Mouse (Mus musculus): ENCODE data around the gene Tlk1. TPM values are rescaled to one million over a fixed set of nuclear protein-coding genes. Genes with fewer than 3 reads are reported as not detected.

Gene Tlk1
- 9.4 TPM for polyA plus RNA-seq (2012; fragmentation: generic; extraction: Trizol)

DNA sequence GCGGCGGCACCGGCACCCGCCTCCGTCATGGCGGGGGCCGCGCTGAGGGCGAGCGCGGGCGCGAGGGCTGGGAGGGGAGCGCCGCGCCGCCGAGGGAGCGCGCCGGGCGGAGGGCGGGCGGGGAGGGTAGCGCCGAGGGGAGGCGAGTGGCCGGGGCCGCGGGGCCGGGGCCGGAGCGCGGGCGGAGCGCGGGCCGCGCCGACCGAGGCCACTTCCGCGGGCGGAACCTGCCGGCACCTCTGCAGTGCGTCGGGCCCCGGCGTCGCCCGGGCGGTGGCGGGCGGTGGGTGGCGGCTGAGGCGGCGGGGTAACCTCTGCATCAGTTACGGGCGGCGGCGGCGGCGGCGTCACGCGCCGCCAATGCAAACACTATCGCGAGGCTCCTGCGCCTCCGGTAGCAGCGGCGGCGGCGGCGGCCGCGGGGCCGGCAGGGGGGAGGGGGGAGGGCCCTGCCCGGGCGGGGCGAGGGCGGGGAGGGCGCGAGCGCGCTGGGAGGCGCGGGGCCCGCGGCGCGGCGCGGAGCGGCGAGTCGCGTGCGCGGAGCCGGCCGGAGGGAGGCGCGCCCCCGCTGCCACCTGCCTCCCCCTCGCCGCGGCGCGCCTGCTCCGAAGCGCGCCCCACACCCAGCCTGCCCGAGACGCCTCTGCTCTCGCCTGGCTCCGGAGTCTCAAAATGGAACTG lies at the start of gene Tlk1:
TSS of gene Tlk1 (minus strand) at position 358 of the 681 bp plus-strand sequence.
- no peaks in the 10 kb centered on the region for H3K36me3 ChIP-seq (ENCODE audit: control insufficient read depth, insufficient read depth)
- peak within 1 kb of the TSS; percentile 92 for H3ac ChIP-seq (ENCODE audit: control insufficient read depth, insufficient read length)
- H3K27me3 ChIP-seq (ENCODE audit: control insufficient read depth, insufficient read depth, insufficient read length): no peaks in the 10 kb centered on the region
- H3K79me2 ChIP-seq (ENCODE audit: control insufficient read depth, insufficient read depth): peaks cover 41% of the 10 kb centered on the region
- H3K4me3 ChIP-seq: peak within 1 kb of the TSS; percentile 48
- H3K4me2 ChIP-seq (ENCODE audit: low read depth): peak within 1 kb of the TSS; percentile 93
- no peak for TF ChIP-seq USF1 (IDR thresholded peaks at IDR 0.05; ENCODE audit: low read depth)
- no peak for TF ChIP-seq MAX (IDR thresholded peaks at IDR 0.05; ENCODE audit: low read depth)
- TF ChIP-seq MYOG (IDR thresholded peaks at IDR 0.05; ENCODE audit: control insufficient read depth in 1 of 3, insufficient read depth in 1 of 3, insufficient read length in 2 of 3, low read depth in 2 of 3): peak in 2 of 3 experiments; percentile 69 to 80
- no peak for TF ChIP-seq TCF12 (IDR thresholded peaks at IDR 0.05; ENCODE audit: insufficient read depth, poor library complexity, severe bottlenecking)
- TF ChIP-seq CEBPB (IDR thresholded peaks at IDR 0.05; ENCODE audit: insufficient read depth, poor library complexity, severe bottlenecking): no peak
- peak; percentile 21 for TF ChIP-seq TCF3 (IDR thresholded peaks at IDR 0.05; ENCODE audit: insufficient read length, low read depth)
- TF ChIP-seq POLR2A (IDR thresholded peaks at IDR 0.05; ENCODE audit: insufficient read length, low read depth): peak; percentile 54
- TF ChIP-seq POLR2AphosphoS2 (IDR thresholded peaks at IDR 0.05; ENCODE audit: insufficient read length, low read depth): peak; percentile 56
- TF ChIP-seq MYOD1 (IDR thresholded peaks at IDR 0.05; ENCODE audit: control insufficient read depth in 1 of 3, insufficient read length in 2 of 3, low read depth in 2 of 3): peak in 2 of 3 experiments; percentile 72 to 93
- no peak for TF ChIP-seq E2F4 (IDR thresholded peaks at IDR 0.05; ENCODE audit: insufficient read depth)

DNA sequence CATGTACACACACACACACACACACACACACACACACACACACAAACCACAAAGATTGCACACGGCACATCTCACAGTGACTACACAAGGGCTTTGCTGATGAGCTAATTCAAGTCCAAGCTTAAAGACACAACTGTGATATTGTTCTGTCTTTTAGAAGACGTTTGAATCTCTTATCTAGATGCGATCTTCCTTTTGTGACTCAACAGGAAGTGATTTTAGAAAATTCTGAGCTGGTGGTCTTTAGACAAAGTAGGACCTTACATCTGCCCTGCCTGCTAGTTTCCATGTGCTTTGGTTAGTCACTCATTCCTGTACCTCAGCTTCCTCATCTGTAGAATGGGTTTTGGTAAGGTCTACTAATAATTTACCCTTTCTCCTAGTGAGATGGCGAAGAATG lies 49.6 kb upstream of the Tlk1 start:
- TF ChIP-seq MYOG (IDR thresholded peaks at IDR 0.05; ENCODE audit: control insufficient read depth in 1 of 3, insufficient read depth in 1 of 3, insufficient read length in 2 of 3, low read depth in 2 of 3) (no peak), MYOD1 (IDR thresholded peaks at IDR 0.05; ENCODE audit: control insufficient read depth in 1 of 3, insufficient read length in 2 of 3, low read depth in 2 of 3) (no peak), TCF3 (IDR thresholded peaks at IDR 0.05; ENCODE audit: insufficient read length, low read depth) (no peak), POLR2A (IDR thresholded peaks at IDR 0.05; ENCODE audit: insufficient read length, low read depth) (no peak), REST (IDR thresholded peaks at IDR 0.05; ENCODE audit: insufficient read depth, insufficient read length) (no peak), USF1 (IDR thresholded peaks at IDR 0.05; ENCODE audit: low read depth) (no peak), SRF (IDR thresholded peaks at IDR 0.05; ENCODE audit: control insufficient read depth, insufficient read length, low read depth) (no peak), CEBPB (IDR thresholded peaks at IDR 0.05; ENCODE audit: insufficient read depth, poor library complexity, severe bottlenecking) (no peak), E2F4 (IDR thresholded peaks at IDR 0.05; ENCODE audit: insufficient read depth) (no peak), POLR2AphosphoS2 (IDR thresholded peaks at IDR 0.05; ENCODE audit: insufficient read length, low read depth) (no peak), MAX (IDR thresholded peaks at IDR 0.05; ENCODE audit: low read depth) (no peak), TCF12 (IDR thresholded peaks at IDR 0.05; ENCODE audit: insufficient read depth, poor library complexity, severe bottlenecking) (no peak)
- Histone ChIP-seq H3ac (ENCODE audit: control insufficient read depth, insufficient read length) (no peak overlapping the region), H3K36me3 (ENCODE audit: control insufficient read depth, insufficient read depth) (no peaks in the 10 kb centered on the region), H3K27me3 (ENCODE audit: control insufficient read depth, insufficient read depth, insufficient read length) (peaks cover 3% of the 10 kb centered on the region), H3K4me2 (ENCODE audit: low read depth) (no peak overlapping the region), H3K79me2 (ENCODE audit: control insufficient read depth, insufficient read depth) (no peaks in the 10 kb centered on the region), H3K4me3 (no peak overlapping the region)

DNA sequence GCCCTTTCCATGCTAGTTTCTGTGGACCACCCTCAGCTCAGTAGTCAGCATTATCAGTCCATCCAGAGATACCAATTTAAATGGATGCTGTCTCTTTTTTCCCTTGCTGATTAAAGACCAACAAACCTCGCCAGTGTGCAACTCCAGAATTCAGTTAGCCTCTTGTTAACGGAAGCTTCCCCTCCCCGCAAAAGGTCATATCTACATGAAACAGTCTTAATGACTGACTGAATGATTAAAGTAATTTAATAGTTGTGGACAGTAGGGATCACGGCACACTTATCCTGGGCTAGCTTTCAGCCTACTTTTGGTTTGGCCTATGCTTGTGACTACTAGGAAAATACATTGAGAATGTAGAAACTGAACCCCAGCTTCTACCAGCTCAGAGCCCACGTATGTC lies 47.6 kb upstream of the Tlk1 start:
- Histone ChIP-seq H3K36me3 (ENCODE audit: control insufficient read depth, insufficient read depth) (no peaks in the 10 kb centered on the region), H3K79me2 (ENCODE audit: control insufficient read depth, insufficient read depth) (no peaks in the 10 kb centered on the region), H3K4me2 (ENCODE audit: low read depth) (no peak overlapping the region), H3ac (ENCODE audit: control insufficient read depth, insufficient read length) (no peak overlapping the region), H3K27me3 (ENCODE audit: control insufficient read depth, insufficient read depth, insufficient read length) (peaks cover 3% of the 10 kb centered on the region), H3K4me3 (no peak overlapping the region)
- TF ChIP-seq MAX (IDR thresholded peaks at IDR 0.05; ENCODE audit: low read depth) (no peak), CEBPB (IDR thresholded peaks at IDR 0.05; ENCODE audit: insufficient read depth, poor library complexity, severe bottlenecking) (no peak), MYOD1 (IDR thresholded peaks at IDR 0.05; ENCODE audit: control insufficient read depth in 1 of 3, insufficient read length in 2 of 3, low read depth in 2 of 3) (no peak), POLR2AphosphoS2 (IDR thresholded peaks at IDR 0.05; ENCODE audit: insufficient read length, low read depth) (no peak), TCF3 (IDR thresholded peaks at IDR 0.05; ENCODE audit: insufficient read length, low read depth) (no peak), MYOG (IDR thresholded peaks at IDR 0.05; ENCODE audit: control insufficient read depth in 1 of 3, insufficient read depth in 1 of 3, insufficient read length in 2 of 3, low read depth in 2 of 3) (no peak), USF1 (IDR thresholded peaks at IDR 0.05; ENCODE audit: low read depth) (no peak), REST (IDR thresholded peaks at IDR 0.05; ENCODE audit: insufficient read depth, insufficient read length) (no peak), POLR2A (IDR thresholded peaks at IDR 0.05; ENCODE audit: insufficient read length, low read depth) (no peak), TCF12 (IDR thresholded peaks at IDR 0.05; ENCODE audit: insufficient read depth, poor library complexity, severe bottlenecking) (no peak), E2F4 (IDR thresholded peaks at IDR 0.05; ENCODE audit: insufficient read depth) (no peak), SRF (IDR thresholded peaks at IDR 0.05; ENCODE audit: control insufficient read depth, insufficient read length, low read depth) (no peak)

DNA sequence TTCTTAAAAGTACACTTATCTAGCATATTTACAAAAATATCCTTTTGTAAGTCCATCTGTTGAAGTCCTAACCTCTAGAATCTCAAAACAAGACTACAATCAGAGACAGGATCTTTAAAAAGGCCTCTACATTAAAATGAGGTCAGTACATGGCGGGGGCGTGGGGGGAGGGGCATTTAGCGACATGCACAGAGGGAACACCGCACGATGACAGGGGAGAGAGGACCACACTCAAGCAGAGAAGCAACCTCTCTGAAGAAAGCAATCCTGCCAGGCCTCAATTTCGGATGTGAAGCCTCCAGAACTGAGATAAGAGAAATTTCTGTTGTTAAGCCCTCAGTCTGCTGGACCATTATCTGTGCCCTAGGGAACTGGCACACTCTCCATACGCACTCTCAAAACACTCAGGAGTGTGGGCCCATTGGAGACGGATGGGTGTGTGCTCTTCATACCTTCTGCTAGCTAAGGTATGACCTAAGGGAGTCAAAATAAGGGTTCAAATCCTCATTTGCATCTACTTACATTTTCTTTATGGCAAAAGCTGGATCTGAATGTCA lies 46.0 kb upstream of the Tlk1 start:
- Histone ChIP-seq H3K27me3 (ENCODE audit: control insufficient read depth, insufficient read depth, insufficient read length) (peaks cover 3% of the 10 kb centered on the region), H3K36me3 (ENCODE audit: control insufficient read depth, insufficient read depth) (no peaks in the 10 kb centered on the region), H3ac (ENCODE audit: control insufficient read depth, insufficient read length) (no peak overlapping the region), H3K4me2 (ENCODE audit: low read depth) (no peak overlapping the region), H3K4me3 (no peak overlapping the region), H3K79me2 (ENCODE audit: control insufficient read depth, insufficient read depth) (no peaks in the 10 kb centered on the region)
- TF ChIP-seq POLR2A (IDR thresholded peaks at IDR 0.05; ENCODE audit: insufficient read length, low read depth): no peak
- no peak for TF ChIP-seq SRF (IDR thresholded peaks at IDR 0.05; ENCODE audit: control insufficient read depth, insufficient read length, low read depth)
- no peak for TF ChIP-seq TCF12 (IDR thresholded peaks at IDR 0.05; ENCODE audit: insufficient read depth, poor library complexity, severe bottlenecking)
- no peak for TF ChIP-seq E2F4 (IDR thresholded peaks at IDR 0.05; ENCODE audit: insufficient read depth)
- no peak for TF ChIP-seq USF1 (IDR thresholded peaks at IDR 0.05; ENCODE audit: low read depth)
- TF ChIP-seq MYOG (IDR thresholded peaks at IDR 0.05; ENCODE audit: control insufficient read depth in 1 of 3, insufficient read depth in 1 of 3, insufficient read length in 2 of 3, low read depth in 2 of 3): no peak
- no peak for TF ChIP-seq TCF3 (IDR thresholded peaks at IDR 0.05; ENCODE audit: insufficient read length, low read depth)
- TF ChIP-seq REST (IDR thresholded peaks at IDR 0.05; ENCODE audit: insufficient read depth, insufficient read length): no peak
- TF ChIP-seq CEBPB (IDR thresholded peaks at IDR 0.05; ENCODE audit: insufficient read depth, poor library complexity, severe bottlenecking): no peak
- no peak for TF ChIP-seq POLR2AphosphoS2 (IDR thresholded peaks at IDR 0.05; ENCODE audit: insufficient read length, low read depth)
- TF ChIP-seq MYOD1 (IDR thresholded peaks at IDR 0.05; ENCODE audit: control insufficient read depth in 1 of 3, insufficient read length in 2 of 3, low read depth in 2 of 3): no peak
- TF ChIP-seq MAX (IDR thresholded peaks at IDR 0.05; ENCODE audit: low read depth): no peak

Data from myocyte (in vitro differentiated cells).